Mouse (Mus musculus) liver (tissue): Measurements from ENCODE around the gene Glis3.

Source experiments
- DNase-seq: peaks from one replicate; pipeline ENCODE4 v3.0.0-alpha.2; 2020; ENCODE audit warnings: mixed read lengths

The Glis3 gene

GRCm38 (mm10) chr19:28471144-28471543 is 208.7 kb downstream of the Glis3 start:
- no peak for DNase-seq

DNA sequence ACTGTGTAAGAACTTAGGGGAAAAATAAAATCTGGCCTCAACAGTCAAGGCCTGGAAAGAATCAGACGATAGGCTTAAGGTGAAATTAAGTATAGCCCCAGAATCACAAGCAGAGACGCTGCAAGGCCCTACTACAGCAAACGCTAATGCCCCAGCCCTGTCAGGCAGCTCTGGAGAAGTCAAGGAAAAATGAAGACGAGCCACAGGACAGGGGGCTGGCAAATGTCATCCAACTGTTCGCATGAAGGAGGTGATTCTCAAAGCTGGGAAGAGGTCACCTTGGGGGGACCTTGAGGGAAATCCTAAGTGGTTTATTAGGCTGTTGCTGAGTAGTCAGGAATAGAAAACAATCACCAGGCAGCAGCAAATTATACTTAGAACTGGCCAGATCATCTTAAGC is 214.1 kb downstream of the Glis3 start:
- DNase-seq: no peak

GRCm38 (mm10) chr19:28454331-28454730 is 225.5 kb downstream of the Glis3 start:
- no peak for DNase-seq

DNA sequence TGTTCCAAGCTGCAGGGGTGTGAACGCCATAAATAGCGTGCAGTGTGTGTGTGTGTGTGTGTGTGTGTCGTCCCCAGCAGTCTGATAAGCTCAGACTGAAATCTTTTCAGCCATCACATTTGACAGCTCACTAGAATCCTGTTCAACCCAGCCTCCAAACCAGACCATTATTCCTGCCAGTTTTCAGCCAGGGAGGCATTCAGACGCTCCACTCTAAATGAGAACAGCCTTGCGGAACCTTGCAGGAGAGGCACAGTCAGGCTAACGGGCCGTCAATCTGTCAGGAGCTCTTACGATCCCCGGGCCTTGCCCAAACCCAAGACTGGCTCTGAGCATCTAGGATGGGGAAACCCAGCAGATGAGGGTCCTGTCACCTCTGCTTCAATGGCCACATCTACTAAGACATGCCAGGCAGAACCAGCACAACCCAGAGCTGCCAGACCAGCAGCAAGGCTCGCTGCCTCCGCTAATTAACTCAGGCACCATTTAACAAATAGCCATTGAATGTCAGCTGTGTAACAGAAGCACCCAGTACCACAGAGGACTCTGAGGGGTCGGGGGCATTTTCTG is 226.8 kb downstream of the Glis3 start:
- no peak for DNase-seq

GRCm38 (mm10) chr19:28448811-28449210 is 231.1 kb downstream of the Glis3 start:
- no peak for DNase-seq

- no peak for DNase-seq
Measured at GRCm38 (mm10) chr19:28442161-28442560, 237.7 kb downstream of the Glis3 start.

DNA sequence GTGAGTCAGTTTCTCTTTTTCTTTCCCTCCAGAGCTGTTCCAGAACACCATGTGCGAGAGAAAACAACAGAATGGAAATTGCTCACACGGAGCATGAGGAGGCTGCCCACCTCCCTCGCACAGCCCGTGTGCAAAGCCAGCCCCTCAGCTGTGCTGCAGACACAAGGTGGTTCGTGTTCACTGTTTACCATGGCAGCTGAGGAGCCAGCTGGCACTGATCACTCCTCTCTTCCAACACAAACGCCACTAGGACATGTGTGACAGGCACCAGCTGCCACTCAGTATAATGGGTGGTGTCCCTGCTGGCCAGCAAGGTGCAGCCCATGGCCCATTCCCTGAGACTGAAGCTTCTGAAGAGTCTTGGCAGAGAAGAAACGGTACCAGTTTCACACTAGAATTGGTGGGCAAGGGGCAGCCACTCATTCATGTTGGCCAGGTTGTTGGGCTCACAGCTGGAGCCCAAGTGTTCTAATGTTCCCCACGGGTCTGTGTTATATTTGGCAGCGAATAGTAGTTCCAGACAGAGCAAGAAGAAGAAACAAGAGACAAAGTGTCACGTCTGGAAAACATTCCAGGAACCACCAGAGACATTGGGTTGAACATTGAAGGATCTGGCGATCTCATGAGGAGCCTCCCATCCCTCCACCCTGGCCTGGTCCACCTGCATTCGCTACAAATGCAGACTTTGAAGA is 243.3 kb downstream of the Glis3 start:
- DNase-seq: no peak

DNA sequence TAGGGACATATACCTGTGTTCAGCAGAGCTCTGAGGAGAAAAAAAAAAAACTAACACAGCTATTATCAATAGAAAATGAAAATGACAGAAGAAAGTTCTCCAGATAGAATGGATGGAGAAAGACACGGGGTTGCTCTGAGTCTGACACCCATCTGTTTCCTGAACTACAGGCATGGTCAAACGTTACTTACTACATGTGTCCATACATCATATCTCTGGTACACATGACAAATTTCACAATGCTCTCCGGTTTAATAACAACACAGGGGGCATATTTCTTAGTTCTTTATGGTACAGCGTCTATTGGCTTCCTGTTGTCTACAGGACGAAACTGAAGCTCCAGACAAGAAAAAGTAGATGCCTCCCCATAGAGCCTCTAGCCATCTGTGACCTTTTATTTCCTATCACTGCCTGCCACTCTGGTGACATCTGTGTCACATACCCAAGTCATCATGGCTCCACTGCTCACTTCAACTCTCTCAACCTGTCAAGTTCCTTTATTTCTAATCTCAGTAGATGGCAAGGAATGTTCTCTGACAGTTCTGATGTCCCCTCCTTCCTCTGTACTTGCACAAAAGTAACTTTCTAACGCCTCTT is 251.6 kb downstream of the Glis3 start:
- DNase-seq: no peak

DNA sequence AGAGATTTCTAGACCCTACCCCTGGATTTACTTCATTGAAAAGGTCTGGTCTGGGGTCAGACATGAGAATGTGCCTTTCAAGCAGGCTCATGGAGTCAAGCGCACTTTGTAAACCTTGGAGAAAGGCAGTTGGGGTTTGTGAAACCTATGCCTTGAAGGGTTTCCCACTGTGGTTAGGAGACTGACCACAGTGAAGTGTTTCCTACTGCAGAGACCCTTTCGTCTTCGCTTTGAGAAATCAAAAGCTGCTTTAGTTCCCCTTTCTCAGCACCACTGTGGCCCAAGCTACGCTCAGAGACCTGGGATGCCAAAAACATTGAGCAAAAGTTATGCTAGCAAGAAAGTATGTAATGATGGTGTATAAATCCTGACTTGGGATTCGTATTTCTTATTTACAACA is 255.7 kb downstream of the Glis3 start:
- DNase-seq: peak; percentile 3

DNA sequence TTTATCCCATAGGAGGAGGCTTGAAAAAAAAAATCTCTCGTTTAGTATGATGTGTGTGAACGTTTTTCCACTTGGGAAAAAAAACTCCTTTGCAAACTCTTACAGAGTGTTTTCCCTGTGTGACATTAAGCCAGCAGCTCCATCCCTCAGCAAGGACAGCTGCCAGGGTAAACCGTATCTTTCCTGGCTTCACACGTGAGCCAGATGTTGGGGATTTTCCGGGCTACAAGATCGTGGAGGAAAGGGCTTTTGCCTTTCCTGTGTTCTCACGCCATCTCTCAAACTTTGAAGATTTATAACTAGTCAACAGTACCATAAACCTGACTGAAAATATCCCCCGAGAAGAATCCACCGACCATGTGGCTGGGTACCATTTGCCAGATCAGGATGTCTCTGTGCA is 256.9 kb downstream of the Glis3 start:
- no peak for DNase-seq

- DNase-seq: no peak
Measured at GRCm38 (mm10) chr19:28416069-28416468, 263.8 kb downstream of the Glis3 start.

GRCm38 (mm10) chr19:28408787-28409186 is 271.1 kb downstream of the Glis3 start:
- no peak for DNase-seq

DNA sequence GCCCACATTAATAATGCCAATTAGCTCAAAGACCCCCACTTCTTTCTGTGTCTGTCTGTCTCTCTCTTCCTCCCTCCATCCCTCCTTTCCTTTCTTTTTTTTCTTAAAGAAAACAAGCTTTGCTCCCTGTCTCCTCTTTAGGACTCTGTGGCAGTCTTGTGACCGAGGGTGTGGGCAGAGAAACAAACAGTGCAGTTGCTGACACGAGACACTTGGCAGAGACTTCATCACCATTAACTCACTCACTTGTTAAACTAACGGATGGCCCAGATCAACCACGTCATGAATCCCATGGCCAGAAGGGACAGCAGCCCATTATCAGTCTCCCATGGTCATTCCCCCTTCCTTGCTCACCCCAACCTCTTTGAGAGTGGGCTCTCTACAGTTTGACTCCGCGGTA is 276.9 kb downstream of the Glis3 start:
- DNase-seq: no peak

DNA sequence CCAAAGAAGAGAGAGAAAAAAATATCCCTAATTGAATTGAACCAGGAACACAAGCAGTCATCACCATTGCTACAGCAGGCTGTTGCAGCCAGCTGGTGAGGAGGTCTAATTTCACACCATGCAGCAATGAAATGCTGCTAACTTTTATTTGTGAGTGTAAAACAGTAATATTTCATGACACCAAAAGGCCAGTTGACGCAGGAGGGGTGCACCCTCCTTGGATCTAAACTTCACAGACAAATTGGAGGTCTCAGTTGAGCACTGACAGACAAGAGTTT is 284.4 kb downstream of the Glis3 start:
- DNase-seq: no peak

- DNase-seq: no peak
Measured at GRCm38 (mm10) chr19:28394826-28395583, 284.9 kb downstream of the Glis3 start.

DNA sequence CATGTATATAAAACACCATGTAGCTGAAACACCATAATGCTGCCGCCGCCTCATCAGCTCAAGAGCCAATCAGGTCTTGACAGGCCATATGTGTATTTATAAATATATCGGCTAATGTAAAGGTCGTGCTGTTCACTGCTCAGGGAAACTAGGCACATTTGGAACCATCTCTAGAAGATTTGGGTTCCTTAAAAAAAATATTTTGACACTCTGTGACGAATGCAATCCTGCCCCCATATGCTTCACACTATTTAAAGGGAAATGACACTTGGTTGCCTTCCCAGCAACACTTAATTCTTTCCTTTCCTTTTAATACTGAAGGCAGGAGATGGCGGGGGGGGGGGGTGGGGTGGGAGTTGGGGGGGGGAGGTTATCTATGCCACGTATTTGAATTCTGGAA is 286.1 kb downstream of the Glis3 start:
- DNase-seq: no peak

DNA sequence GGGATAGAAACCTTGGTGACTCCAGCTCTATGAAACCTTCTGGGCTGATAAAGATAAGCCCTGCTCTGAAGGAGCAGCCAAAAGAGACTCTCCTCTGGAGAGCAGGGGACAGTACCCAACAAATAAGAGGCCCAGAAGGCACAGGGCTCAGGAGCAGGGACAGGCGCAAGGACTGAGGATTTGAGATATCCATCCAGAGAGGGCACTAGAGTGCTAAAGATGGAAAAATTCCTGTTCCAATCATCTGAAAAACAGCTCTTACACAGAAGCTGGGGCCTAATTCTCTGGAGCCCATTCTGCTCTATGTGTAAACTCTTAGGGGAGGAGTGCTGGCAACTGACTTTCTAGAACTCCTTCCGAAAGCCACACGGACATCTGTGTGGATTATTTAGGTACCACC is 287.0 kb downstream of the Glis3 start:
- no peak for DNase-seq

GRCm38 (mm10) chr19:28390920-28391319 is 289.0 kb downstream of the Glis3 start:
- DNase-seq: no peak

GRCm38 (mm10) chr19:28389146-28389545 is 290.7 kb downstream of the Glis3 start:
- no peak for DNase-seq

- no peak for DNase-seq
Measured at GRCm38 (mm10) chr19:28383425-28383824, 296.5 kb downstream of the Glis3 start.

DNA sequence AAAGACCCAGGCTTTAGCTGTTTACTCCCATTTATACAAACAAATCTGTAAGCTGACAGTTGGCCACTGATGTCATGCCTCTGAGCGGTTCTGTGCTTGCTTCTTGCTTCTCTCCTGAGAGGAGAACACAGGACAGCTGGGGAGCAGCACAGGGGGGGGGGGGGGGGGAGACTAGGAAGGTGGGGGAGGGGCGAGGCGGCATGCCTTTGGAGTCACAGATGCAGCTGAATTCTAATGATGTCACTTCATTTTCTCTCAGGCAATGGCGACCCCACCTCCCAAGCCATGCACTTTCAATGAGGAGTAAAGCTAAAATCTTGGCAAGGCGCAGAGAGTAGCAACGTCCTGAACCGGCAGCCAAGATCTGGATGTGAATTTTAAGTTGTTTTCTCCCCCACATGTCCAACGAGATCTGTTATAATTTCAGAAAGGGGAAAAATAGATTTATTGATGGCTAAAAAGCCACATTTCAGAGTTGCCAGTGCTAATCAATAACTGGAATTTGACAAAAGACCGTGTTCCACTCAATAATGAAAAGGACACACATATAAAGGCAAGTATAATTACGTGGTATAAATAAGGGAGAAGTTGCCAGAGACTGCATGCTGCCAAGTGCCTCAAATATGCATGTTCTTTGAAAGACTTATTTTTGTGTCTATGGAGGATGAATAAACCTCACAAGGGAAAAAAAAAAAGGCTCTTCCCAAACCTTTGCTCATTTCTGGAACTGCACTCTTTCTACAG is 297.5 kb downstream of the Glis3 start:
- no peak for DNase-seq

DNA sequence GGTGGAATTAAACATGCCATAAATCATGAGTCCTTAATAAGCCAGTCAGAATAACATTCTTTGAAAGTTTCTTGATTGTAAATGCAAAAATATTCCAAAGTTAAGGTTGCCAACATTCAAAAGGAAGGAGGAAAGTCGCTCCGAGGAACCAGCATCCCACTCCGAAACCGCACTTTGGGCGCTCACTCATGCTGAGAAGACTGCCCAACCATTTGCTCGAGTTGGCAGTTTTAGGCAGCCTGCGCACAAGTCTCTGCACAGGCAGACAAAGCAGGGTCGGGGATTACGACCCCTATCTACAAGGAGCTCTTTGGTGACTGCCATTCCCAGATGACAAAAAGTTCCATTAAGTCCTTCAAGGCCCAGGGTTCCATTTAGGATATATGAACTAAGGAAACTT is 298.4 kb downstream of the Glis3 start:
- DNase-seq: no peak

DNA sequence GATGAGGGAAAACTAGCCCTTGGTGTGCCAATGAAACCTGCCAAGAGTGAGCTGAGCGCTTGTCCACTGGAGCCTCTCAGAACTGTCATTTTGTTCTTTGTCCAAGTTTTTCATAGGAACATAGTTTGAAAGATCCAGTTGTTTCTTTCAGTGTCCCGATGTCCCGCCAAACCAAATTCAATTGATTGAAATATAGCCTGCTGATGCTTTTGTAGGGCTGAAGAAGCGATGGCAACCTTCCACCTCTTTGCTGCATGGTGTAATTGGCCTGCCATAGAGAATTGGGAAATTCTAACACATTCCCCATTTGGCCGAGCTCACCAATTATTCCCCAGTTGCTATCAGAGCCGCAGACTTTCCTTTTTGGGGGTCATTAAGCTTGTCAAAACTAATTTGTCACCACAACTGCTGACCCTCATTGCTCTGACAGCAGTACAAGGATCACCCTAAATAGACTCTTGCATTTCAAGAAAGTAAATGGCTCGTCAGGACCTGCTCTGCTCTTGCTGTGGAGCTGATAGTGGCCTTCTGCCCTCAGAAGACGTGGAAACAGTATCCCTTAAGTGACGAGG is 299.1 kb downstream of the Glis3 start:
- DNase-seq: no peak
